Mouse (Mus musculus) large intestine, adult 2 months (tissue): ENCODE results near the gene Psenen. TPM values are rescaled to one million over a fixed set of nuclear protein-coding genes. Genes with fewer than 3 reads are reported as not detected.
A peak's percentile ranks its signal among the peaks of the same experiment; 100 is the strongest.

Source experiments
- DNase-seq: peaks from one replicate; pipeline ENCODE4 v3.0.0-alpha.2; 2012; ENCODE audit warnings: low read depth, low spot score
- WGBS: fragments of 180-500 bp; shearing (Covaris S2); methylation state at CpG from one replicate; pipeline ENCODE4 v1.1.7; 2018; 5-methylcytosine and 5-hydroxymethylcytosine counted together
- polyA plus RNA-seq: library from polyadenylated mRNA; depleted of rRNA; stranded (reverse); fragments of >200 nt; gene quantifications from 2 replicates; pipeline ENCODE4 v1.2.3, GENCODE M21; 2012

Psenen gene
- polyA plus RNA-seq, 1 experiment, result 239 TPM

DNA sequence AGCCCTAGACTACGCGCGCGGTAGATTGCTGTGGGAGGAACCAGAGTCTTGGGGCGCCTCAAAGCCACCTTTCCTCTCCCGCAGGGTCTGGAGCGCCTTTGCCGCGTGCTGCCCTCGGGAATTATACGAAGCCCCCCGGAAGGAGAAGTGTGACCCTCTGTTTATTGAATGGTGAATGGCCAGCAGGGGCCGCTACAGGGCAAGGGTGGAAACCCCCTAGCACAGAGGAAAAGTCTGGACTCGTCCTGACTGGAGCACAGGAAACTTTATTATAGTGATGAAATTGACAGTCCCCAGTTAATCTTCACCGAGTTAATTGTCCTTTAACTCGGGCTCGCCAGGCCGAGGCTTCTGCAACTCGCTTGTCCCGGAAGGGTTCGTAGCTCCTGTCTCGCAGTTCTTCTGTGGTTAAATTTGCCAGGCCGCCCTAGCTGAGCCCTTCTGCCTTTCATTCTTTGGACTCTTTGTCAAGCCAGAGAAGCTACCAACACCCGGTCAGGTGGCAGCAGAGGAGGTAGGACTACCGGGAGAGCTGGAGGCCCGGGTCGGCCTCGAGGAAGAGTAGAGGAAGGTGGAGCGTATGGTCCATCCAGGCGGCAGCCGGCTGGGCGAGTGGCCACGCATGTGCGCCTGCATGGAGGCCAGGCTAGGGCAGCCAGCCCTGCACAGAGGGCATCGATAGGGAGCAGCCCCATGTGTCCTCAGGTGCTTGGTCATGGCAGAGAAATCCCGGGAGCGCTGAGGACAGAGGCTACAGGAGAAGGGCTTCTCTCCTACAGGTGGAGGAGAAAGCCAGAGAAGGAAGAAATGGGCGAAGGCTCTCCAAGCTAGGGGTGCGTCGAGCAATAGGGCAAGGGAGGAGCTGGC, 26.2 kb upstream of the Psenen start:
- WGBS, result 9% methylated on average over 40 of the region's 40 CpGs
- peak; percentile 64 for DNase-seq

GRCm38 (mm10) chr7:30588676-30589434, 25.4 kb upstream of the Psenen start, which contains the start of gene Kmt2b:
TSS of gene Kmt2b (minus strand) at chr7:30588726.
- DNase-seq, result peak; percentile 98
- under 1% methylated on average over 61 of the region's 68 CpGs for WGBS

- no peak for DNase-seq
- under 1% methylated on average over 65 of the region's 67 CpGs for WGBS
Measured at GRCm38 (mm10) chr7:30587842-30588667, 24.6 kb upstream of the Psenen start.

- 91% methylated on average over 28 of the region's 28 CpGs for WGBS
Measured at GRCm38 (mm10) chr7:30586455-30587020, 23.1 kb upstream of the Psenen start.

GRCm38 (mm10) chr7:30585170-30585569, 21.7 kb upstream of the Psenen start:
- no peak for DNase-seq
- WGBS, result 98% methylated on average over 7 of the region's 7 CpGs

More at GRCm38 (mm10) chr7:30586455-30587020, 23.1 kb upstream of the Psenen start:
- no peak for DNase-seq

GRCm38 (mm10) chr7:30584339-30584738, 20.9 kb upstream of the Psenen start:
- WGBS, result 90% methylated on average over 10 of the region's 10 CpGs

DNA sequence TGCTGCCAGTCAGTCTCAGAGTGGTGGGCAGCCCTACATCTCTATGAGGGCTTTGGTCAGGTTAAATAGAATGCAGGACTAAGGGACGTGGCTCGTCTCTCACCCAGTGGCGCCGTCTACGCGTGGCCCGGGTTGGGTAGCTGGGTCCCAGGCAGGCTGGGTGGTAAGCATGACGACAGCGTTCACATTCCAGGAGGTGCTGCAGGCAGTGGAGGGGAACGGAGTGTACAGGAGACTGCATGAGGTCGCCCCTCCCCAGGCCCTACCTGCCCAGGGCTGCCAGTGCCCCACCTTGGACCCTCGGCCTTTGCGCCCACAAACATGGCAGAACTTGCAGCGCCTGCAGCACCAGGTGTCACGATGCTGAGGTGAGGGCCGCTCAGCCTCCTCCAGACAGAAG, 18.1 kb upstream of the Psenen start:
- DNase-seq, result no peak
- 95% methylated on average over 16 of the region's 16 CpGs for WGBS

More at GRCm38 (mm10) chr7:30584339-30584738, 20.9 kb upstream of the Psenen start:
- DNase-seq, result no peak

DNA sequence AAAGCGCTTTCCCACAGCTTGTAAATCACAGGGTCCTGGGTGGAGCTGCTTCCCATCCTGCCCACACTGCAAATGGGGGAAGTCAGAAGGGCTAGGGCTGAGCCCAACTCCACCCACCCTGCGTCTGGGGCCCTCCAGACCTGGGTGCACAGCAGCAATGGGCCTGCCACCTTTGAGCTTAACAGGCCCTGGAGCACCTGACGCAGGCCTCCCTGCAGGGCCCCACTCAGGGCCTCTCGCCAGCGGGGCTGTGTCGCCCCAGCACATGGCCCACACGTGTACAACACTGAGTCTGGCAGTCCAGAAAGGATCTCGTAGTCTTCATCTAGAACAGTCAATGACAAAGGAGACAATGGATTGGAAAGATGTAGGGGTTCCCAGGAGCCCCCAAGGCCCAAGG, 16.5 kb upstream of the Psenen start:
- WGBS, result 88% methylated on average over 8 of the region's 8 CpGs
- no peak for DNase-seq

DNA sequence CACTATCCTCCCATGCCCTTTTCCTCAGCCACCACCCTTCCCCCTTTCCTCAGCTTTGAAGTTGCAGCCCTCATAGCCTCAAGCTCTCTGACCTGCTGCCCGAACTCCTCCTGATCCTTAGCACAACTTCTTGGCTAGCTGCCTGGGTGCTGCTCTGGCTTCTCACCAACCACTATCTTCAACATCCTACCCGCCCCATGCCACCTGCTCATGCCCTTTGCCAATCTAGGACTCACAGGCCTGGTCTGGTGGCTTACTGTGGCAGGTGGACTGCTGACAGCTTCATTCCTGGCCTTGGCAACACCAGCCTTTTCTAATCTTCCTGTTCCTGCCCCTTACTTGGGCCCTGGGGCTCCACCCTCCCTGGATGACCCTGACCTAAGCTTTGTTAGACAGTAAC, 9.5 kb upstream of the Psenen start:
- WGBS, result 28% methylated on average over 2 of the region's 2 CpGs
- DNase-seq, result no peak

DNA sequence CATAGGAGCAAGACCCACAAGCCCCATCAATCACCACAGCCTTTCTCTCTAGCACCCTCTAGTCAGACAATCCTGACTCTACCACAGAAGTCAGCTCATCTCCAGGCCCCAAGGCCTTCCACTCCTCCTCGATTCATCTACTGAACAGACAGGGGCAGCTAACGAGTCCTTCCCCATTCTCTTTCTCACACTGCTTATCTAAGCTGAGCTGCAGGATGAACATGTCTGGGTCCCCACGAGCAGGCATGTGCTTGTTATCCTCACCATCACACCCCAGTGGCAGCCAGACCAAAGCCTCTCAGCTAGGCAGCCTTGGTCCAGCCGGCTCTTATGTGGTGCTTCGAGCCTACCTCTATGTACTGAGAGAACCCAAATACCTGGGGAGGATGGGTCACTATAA, 9.0 kb upstream of the Psenen start:
- no peak for DNase-seq
- 76% methylated on average over 5 of the region's 5 CpGs for WGBS

GRCm38 (mm10) chr7:30567555-30567954, 4.1 kb upstream of the Psenen start:
- no peak for DNase-seq
- WGBS, result 86% methylated on average over 11 of the region's 11 CpGs

- WGBS, result 79% methylated on average over 9 of the region's 9 CpGs
- DNase-seq, result no peak
Measured at GRCm38 (mm10) chr7:30566033-30566432, 2.6 kb upstream of the Psenen start.

- no peak for DNase-seq
- WGBS, result 95% methylated on average over 12 of the region's 12 CpGs
Measured at GRCm38 (mm10) chr7:30564970-30565571, 1.6 kb upstream of the Psenen start, which contains the start of gene Igflr1. TSS of gene Igflr1 (plus strand) at chr7:30565427.

DNA sequence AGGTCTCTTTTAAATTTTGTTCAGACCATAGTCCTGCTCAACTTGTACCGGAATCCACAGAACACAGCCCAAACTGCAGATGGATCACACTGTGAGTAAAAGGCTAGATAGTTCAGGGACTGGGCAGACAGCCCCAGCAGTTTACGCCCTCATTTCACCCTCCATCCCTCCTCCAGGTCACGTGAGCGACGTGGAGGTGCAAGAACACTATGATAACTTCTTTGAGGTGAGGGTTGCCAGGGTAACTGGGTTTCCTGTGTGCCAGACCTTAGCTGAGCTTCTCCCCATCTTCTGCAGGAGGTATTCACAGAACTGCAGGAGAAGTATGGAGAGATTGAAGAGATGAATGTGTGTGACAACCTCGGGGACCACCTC, 466 bp upstream of the Psenen start:
- WGBS, result 17% methylated on average over 6 of the region's 6 CpGs

GRCm38 (mm10) chr7:30562526-30563116, 806 bp downstream of the Psenen start:
- no peak for DNase-seq
- WGBS, result under 1% methylated on average over 27 of the region's 27 CpGs

More for the DNA sequence above, 466 bp upstream of the Psenen start:
- no peak for DNase-seq

- 60% methylated on average over 2 of the region's 2 CpGs for WGBS
- DNase-seq, result no peak
Measured at GRCm38 (mm10) chr7:30560296-30560695, 3.1 kb downstream of the Psenen start.

DNA sequence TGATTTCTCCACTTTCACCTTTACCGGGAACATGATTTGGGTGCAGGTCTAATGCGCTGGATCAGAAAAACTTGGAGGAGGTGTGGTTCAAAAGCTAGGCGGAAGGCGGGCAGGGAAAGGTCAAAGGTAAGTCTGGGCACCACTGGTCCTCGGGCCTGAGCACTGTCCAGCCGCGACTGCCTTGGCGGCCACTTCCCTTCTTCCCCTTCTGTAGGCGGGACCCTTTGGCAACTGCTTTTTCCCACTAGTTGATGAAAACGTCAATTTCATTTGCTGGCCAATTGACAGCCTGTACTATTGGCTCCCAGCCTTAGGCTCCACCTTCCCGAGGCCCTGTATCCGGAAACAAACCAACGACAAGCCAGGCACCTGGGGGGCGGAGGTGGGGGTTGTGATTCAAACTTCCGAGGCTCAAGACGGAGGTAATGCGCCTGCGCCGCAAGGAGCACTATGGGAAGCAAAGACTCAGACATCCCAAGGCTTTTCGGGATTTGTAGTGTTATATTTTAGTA, 3.9 kb downstream of the Psenen start, which contains the start of gene Lin37:
Gene Lin37, minus strand, starts transcription at position 396 of the 512 bp plus-strand sequence.
- WGBS, result under 1% methylated on average over 20 of the region's 20 CpGs
- peak; percentile 97 for DNase-seq
